9 mouse cellular contexts compared by ENCODE assay signal in genomic region chr9:60939858-60940804, GRCm38 (mm10).
DNase-seq lines count a peak whose midpoint lies in the region; ATAC-seq and TF ChIP-seq lines count a peak whose summit lies in the region.
"Had no signal": no experiment of that assay in that cellular context is flagged by ENCODE, and none has a peak within 500 bp of the region (broad histone marks: within the 10 kb centered on the region; RNA-seq: fewer than 3 reads in every experiment).

No protein-coding gene starts in this region.

- no peaks in the 10 kb centered on the region for H3K36me3 ChIP-seq in E14TG2a.4 (ENCODE audit: insufficient read depth, low read length)
- H3K36me3 ChIP-seq in forebrain, embryonic 14.5 days (ENCODE audit: control insufficient read depth, insufficient read depth, low read length): no peaks in the 10 kb centered on the region
- H3K36me3 ChIP-seq in hindbrain, embryonic 10.5 days: no peaks in the 10 kb centered on the region
- H3K36me3 ChIP-seq: heart, embryonic 13.5 days had no signal

- no peak overlapping the region for H3K9ac ChIP-seq in forebrain, embryonic 14.5 days (ENCODE audit: low read length)
- H3K9ac ChIP-seq: heart, embryonic 13.5 days had no signal

- peaks cover 5% of the 10 kb centered on the region for H3K9me3 ChIP-seq in E14TG2a.4 (ENCODE audit: low read length)
- H3K9me3 ChIP-seq in forebrain, embryonic 14.5 days (replicated peaks; ENCODE audit: control insufficient read depth, low read length): no peaks in the 10 kb centered on the region
- no peaks in the 10 kb centered on the region for H3K9me3 ChIP-seq in hindbrain, embryonic 10.5 days
- H3K9me3 ChIP-seq: heart, embryonic 13.5 days had no signal

- peak; percentile 74 for TF ChIP-seq CTCF in E14TG2a.4 (conservative IDR thresholded peaks at IDR 0.05; ENCODE audit: low read length)

- DNase-seq in c-Kit-positive CD71-negative TER-119-negative erythroid progenitor cells, embryonic 14.5 days (ENCODE audit: low read depth): peak; percentile 42
- peak; percentile 90 for DNase-seq in forebrain, embryonic 14.5 days (ENCODE audit: low spot score)
- DNase-seq in hindbrain, embryonic 10.5 days (ENCODE audit: low spot score): peak; percentile 94
- DNase-seq in layer of hippocampus, postnatal 14 days (ENCODE audit: low spot score in 2 of 2): peak; percentile 71 to 83
- DNase-seq in lung, postnatal 36 days: peak; percentile 80
- peak; percentile 64 to 65 for DNase-seq in right cerebral cortex, adult 2 months (ENCODE audit: low spot score in 2 of 2)
- peak; percentile 57 for DNase-seq in urinary bladder, adult 2 months (ENCODE audit: low spot score)

- 26% methylated on average over 18 of the region's 18 CpGs for WGBS in forebrain, embryonic 14.5 days
- WGBS in hindbrain, embryonic 10.5 days: 30% methylated on average over 18 of the region's 18 CpGs

- 0 out of 2 replicates have a peak overlapping the region, but pooled peaks have one; percentile 10 for H3K4me3 ChIP-seq in E14TG2a.4 (replicated peaks; ENCODE audit: low read length)
- no peak overlapping the region for H3K4me3 ChIP-seq in forebrain, embryonic 14.5 days (ENCODE audit: low read depth, low read length)
- no peak overlapping the region for H3K4me3 ChIP-seq in hindbrain, embryonic 10.5 days
- H3K4me3 ChIP-seq: heart, embryonic 13.5 days had no signal

- peaks cover 7% of the 10 kb centered on the region for H3K4me1 ChIP-seq in E14TG2a.4 (replicated peaks; ENCODE audit: low read depth, low read length)
- peaks cover 6% of the 10 kb centered on the region; the same call in 1 of the 2 replicates for H3K4me1 ChIP-seq in forebrain, embryonic 14.5 days (ENCODE audit: control insufficient read depth, insufficient read depth, low read length)
- peaks cover 14% of the 10 kb centered on the region for H3K4me1 ChIP-seq in hindbrain, embryonic 10.5 days (replicated peaks)

- ATAC-seq in forebrain, embryonic 14.5 days: peak; percentile 90

- no peak overlapping the region for H3K4me2 ChIP-seq in forebrain, embryonic 14.5 days (ENCODE audit: low read length)
- H3K4me2 ChIP-seq: heart, embryonic 13.5 days had no signal

- no peak overlapping the region for H3K27ac ChIP-seq in forebrain, embryonic 14.5 days (ENCODE audit: low read depth, low read length)
- H3K27ac ChIP-seq in hindbrain, embryonic 10.5 days: peak overlapping the region; percentile 60; the same call in 1 of the 2 replicates
- H3K27ac ChIP-seq: heart, embryonic 13.5 days had no signal

- peaks cover 21% of the 10 kb centered on the region for H3K27me3 ChIP-seq in E14TG2a.4 (ENCODE audit: insufficient read depth, low read length)
- no peaks in the 10 kb centered on the region for H3K27me3 ChIP-seq in forebrain, embryonic 14.5 days (replicated peaks; ENCODE audit: control insufficient read depth, insufficient read depth, low read length)
- H3K27me3 ChIP-seq in hindbrain, embryonic 10.5 days (ENCODE audit: insufficient read depth, poor library complexity, severe bottlenecking): peaks cover 18% of the 10 kb centered on the region

Comparison
In these comparisons a context has a peak if more than half of its experiments do, and no peak if none do; other contexts are left out.
1. DNase-seq: peak in every context shown above with its lines; median percentile 94 in hindbrain, embryonic 10.5 days; 90 in forebrain, embryonic 14.5 days; 80 in lung, postnatal 36 days; 77 in layer of hippocampus, postnatal 14 days; 64 in right cerebral cortex, adult 2 months; 57 in urinary bladder, adult 2 months; 42 in c-Kit-positive CD71-negative TER-119-negative erythroid progenitor cells, embryonic 14.5 days.